Mouse (Mus musculus): ENCODE measurements around the gene Sepsecs. TPM values are rescaled to one million over a fixed set of nuclear protein-coding genes. Genes with fewer than 3 reads are reported as not detected.
"Not testable (repeated sequence)": the region's sequence is repeated elsewhere in the genome, so short reads cannot be mapped to it uniquely, and the experiment has no call there.

Sepsecs gene
- 1 to 10 TPM; 8.2 to 8.9 TPM for total RNA-seq (2021)
- long read RNA-seq, experiment 1, full-length matches to known transcripts, result 4 of 11 reads
- long read RNA-seq, experiment 1, partial matches to known transcripts, result 3 of 11 reads
- long read RNA-seq, experiment 1, other reads (novel, unspliced or antisense), result 4 of 11 reads
- long read RNA-seq, experiment 2, full-length matches to known transcripts, result 3 of 6 reads
- long read RNA-seq, experiment 2, partial matches to known transcripts, result 0 of 6 reads
- long read RNA-seq, experiment 2, other reads (novel, unspliced or antisense), result 3 of 6 reads

DNA sequence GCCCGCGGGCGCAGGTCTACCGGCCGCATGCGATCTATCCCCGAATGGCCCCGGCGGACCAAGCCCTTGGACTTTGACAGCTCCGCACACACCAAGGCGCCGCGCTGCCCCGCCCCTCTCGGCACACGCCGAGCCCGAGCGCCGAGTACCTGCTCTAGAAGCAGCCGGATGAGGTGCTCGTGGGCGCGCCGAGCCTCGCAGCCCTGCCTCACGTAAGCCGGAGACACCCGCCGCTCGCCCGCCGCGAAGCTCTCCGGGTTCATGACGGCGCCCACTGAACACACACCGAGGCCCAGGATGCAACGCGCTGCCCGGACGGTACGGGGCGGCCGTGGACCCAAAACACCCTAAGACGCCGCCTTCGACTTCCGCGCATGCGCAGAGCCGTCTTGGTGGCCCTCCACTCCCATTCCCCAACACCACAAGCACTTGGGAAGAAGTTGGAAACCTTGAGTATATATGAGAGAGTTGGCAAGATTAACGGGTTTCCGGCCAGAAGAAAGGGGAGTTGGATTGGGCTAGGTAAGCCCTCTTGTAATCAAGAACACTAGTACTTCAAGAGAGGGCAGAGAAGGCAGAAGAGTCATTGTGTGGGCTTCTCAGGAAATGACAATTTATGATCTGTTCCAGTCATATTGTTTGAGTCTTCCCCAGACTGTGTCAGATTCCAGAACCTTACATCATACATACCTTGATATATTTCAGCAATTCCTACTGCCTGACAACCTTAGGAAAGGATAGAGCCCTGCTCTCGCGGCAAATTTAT, at the start of gene Sepsecs:
TSS of gene Sepsecs (minus strand) at position 283 of the 766 bp plus-strand sequence.
- peak; percentile 95 to 96 for DNase-seq (ENCODE audit: low spot score in 2 of 2)

DNA sequence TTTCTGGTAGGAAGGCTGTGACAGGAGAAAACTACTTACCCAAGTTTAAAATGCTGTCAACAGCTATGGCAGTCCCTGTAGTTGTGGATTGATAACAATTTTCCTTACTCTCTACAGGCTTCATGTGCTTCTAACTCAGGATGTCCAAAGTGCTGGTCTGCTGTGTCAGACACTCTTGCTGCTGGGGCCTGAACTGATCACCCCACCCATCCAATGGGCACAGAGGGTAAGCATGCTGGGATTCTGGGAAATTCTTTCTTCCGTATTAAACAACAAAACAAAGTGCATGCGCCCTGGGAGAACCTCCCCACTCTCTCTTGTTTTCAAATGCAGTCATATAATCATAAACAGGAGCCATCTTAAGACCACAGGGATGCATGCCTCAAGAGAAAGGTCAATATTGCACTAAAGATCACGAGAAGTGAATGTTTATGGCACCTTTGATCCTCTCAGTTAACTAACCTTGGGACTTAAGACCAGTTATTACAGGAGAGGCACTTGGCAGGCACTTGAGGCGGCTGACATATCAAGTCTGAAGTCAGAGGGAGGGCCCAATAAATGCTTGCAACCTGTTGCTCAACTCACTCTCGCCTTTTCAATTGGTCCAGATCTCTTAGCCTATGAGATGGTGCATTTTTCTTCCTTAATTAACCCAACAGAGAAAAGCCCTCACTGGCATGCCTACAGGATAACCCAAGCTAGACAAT, 47.4 kb upstream of the Sepsecs start:
- DNase-seq (ENCODE audit: low spot score in 2 of 2), result no peak

DNA sequence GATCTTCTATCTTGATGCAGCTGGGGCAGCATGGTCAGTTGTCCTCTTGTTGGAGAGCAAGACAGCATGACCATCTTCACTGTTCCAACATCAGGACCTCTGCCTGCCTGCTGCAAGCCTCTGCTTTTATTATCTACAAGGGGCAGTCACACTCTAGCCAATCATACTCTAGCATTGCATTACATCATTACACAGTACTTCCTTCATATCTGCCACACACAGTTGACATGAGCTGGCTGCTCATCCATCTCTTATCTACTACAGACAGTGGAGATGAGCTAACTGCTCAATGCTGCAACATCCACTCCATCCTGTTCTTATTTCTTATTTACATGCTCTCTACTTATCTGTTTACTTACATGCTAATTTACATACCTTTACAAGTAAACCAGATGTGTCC, 43.2 kb upstream of the Sepsecs start:
- DNase-seq (ENCODE audit: low spot score in 2 of 2), result no peak

DNA sequence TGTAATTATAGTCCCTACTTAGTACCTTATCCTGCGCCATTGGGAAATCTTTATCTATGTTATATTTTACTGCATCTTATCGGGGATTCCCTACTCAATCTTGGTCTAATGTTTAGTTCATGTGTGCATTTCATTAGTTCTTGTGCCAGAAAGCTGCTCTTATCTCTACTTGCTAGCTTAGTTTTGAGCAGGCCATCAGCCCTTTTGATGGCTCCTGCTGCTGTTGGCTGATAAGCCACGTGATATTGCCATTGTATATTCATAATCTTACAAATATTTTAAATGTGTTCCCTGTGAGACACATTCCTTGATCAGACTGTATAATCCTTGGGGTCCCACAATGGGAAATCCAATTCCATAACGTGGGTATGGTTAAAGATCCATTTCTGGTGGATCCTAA, 35.1 kb upstream of the Sepsecs start:
- no peak for DNase-seq (ENCODE audit: low spot score in 2 of 2)

DNA sequence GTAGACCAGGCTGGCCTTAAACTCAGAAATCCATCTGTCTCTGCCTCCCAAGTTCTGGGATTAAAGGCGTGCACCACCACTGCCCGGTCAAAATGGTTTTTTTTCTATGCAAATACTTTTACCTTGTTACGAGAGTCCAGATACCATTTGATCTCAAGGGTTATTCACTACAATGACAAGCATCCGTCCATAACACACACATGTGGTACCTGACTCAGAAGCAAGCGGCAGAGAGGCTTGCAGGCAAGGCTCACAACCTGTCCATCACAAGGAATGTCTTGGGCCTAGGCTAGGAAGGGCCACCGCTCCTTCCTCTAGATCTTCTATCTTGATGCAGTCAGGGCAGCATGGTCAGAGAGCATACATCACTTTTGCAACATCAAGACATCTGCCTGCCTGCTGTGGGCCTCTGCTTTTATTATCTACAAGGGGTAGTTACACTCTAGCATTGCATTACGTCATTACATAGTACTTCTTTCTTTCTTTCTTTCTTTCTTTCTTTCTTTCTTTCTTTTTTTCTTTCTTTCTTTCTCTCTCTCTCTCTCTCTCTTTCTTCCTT, 28.5 kb upstream of the Sepsecs start:
- DNase-seq (ENCODE audit: low spot score in 2 of 2), result not testable (repeated sequence)

DNA sequence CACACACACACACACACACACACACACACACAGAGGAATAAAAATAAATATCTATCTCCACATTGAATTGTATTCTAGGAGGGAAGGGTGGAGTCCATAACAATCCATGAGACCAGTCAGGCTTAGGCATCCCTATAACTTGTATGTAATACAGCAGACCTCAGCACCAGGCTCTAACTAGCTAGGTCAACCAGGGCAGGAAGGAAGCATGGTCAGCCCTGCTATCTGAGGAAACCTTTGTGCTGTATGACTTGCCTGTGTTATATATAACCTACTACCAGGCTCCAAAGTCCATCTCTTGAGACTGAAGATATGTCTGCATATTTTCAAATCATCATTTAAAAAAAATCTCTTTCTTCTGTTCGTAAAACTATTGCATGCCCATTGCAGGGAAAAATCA, 27.8 kb upstream of the Sepsecs start:
- DNase-seq (ENCODE audit: low spot score in 2 of 2), result no peak

DNA sequence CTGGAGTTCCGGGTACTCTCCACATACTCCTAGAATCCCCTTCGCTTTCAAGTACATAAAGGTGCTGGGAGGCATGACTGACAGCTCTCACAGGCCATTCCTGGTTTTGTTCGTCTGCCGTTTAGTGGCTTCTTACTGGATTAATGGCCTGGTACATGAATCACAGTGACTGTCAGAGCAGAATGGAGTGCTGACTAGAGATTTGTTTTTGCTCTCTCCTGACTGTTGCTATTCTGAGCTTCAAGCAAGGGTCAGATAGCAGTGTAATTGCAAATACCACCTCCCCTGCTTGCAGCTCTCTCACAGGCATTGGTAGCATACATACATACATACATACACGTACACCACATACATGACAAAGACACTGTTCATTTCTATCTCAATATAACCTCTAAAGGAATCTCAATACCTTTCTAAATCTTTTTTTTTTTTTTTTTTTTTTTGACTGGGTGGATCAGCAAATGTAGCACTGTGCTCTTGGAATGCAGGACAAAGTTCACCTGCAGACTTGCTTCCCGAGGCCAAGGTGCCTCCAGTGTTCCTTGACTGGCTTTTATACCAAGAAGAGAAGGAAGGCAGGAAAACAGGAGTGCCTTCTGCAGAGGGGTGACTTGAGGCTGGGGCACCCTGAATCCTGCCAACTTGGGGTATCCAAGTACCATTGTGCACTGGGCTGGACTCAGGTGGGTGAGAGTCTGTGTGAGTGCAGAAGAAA, 18.4 kb upstream of the Sepsecs start:
- DNase-seq (ENCODE audit: low spot score in 2 of 2), result no peak

DNA sequence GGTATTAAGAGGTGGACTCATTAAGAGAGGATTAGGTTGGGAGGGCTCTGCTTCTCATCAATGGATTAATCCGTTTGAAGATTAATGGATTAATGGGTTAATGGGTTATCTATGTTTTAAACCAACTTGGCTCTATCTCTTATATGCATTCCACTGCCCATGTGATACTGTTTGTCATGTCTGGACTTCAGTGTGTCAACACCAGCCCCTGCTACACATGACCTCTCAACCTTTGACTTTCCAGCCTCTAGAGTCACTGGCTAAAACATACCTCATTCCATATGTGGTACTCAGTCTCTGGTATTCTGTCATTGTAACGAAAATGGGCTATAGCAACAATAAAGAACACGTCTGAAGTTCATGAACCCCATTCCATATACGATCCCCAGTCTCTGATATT, 11.6 kb upstream of the Sepsecs start:
- DNase-seq (ENCODE audit: low spot score in 2 of 2), result no peak

DNA sequence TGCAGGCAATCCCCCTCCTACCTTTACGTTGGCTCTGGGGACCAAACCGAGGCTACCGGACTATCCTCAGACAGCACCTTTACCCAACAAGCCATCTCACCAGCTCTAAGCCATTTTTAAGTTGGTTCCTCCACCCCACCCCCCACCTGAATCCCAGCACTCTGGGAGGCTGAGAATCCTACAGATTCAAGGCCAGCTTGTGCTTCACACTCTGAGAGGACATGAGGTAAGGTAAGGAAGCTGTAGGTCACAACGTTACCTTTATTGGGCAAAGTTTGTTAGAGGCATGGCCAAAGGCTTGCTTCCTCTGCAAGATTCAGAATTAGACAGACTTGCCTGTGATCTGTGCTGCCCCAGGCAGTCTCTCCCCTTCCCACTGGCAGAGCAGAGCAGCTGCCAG, 10.7 kb upstream of the Sepsecs start:
- DNase-seq (ENCODE audit: low spot score in 2 of 2), result no peak

DNA sequence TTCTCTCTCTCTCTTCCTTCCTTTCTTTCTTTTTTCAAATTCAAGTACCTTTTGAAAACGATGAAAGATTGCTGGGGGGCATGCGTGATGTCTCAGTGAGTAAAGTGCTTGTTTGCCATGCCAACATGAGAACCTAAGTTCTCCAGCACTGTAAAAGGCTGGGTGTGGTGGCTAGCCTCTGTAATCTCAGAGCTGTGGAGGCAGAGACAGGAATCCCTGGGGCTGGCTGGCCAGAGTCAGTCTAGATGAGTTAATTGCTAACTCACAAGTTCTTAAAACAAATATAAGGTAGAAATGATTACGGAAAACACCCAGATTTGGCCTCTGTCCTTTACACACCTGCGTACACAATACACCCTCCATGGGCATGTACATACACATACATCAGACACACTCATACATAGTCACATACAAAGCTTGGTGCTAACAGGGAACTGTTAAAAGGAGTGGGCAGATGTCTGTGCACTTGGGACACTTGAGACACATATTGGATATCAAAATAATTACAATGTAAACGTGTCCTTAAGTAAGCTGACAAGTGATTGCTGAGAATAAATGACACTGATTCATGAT, 9.1 kb upstream of the Sepsecs start:
- DNase-seq (ENCODE audit: low spot score in 2 of 2), result no peak

DNA sequence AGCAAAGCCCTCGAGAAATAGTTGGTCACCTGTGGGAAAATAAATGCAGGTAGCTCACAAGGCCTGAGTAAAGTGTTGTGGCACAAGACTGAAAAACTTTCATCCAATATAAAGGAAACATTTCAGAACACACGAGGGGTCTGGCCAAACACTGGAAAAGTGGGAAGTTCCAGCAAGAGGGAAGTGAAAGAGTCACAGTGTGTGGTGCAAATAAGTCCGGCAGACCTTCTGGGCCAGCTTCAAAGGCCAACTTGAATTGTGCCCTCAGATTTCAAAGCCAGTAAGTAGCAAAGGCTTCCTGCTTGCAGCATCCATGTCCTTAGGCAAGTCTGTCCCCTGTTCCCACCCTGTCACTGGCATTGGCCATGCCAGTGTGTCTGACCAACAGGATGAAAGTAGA, 7.6 kb upstream of the Sepsecs start:
- DNase-seq (ENCODE audit: low spot score in 2 of 2), result no peak

DNA sequence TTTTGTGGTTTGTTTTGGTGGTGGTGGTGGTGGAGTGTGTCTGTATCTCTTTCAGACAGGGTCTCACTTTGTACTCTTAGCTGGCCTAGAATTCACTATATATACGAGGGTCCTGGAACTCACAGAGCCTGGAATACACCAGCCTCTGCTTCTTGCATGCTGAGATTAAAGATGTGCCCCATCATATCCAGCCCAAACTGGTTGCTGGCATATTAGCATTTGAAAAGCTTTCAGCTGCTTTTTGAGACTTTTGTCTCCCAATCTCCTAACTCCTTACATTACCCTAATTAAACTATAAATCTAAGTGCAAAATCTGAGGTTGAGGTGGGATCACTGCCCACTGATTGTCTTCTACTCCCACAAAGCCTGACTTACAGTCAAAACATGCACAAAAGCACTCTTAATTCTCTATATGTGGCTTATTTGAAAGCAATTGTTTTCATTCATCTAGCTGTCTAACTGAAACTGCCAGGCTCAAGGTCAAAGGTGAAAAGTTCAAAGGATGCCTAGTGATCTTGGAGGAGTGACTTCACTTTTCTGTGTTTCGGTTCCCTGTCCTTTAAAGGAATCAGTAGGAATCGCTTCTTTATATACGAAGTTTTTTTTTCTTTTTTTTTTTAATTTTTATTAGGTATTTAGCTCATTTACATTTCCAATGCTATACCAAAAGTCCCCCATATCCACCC, 5.0 kb upstream of the Sepsecs start:
- DNase-seq (ENCODE audit: low spot score in 2 of 2), result no peak

DNA sequence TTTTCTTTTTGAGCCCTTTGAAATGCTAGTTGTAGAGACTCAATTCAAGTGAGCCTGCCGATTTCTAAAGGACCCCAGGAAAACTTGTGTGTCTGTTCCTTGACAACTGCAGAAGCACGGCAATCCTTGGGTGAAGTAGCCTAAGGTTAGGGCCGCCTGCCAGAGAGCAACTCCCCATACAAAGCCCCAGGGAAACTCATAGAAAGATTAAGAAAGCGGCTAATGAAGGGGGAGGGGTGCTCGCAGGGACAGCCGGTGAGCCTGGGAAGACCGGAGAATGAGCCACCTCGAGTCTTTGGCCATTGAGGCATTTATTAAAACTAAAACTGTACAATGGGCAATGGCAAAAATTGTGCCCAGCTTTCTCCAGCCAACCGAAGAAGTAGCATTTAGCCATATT, 3.8 kb upstream of the Sepsecs start:
- no peak for DNase-seq (ENCODE audit: low spot score in 2 of 2)

DNA sequence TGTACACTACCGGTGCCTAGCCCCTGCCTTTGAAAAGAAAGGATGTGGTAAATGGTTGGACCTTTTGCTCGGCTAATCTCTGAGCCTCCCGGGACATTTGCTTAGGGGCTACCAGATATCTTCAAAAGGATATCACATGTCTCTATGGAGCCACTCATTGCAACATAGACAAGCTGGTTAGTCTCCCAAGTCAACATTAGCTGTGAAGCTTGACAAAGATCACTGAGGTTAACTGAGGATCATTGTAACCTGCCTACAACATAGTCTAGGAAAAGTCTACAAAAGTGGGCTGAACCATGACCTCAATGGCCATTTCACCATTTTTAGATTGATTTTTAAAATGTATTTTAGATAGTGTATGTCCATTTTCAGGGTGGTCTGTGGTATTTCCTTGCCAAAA, 1.2 kb upstream of the Sepsecs start:
- no peak for DNase-seq (ENCODE audit: low spot score in 2 of 2)

DNA sequence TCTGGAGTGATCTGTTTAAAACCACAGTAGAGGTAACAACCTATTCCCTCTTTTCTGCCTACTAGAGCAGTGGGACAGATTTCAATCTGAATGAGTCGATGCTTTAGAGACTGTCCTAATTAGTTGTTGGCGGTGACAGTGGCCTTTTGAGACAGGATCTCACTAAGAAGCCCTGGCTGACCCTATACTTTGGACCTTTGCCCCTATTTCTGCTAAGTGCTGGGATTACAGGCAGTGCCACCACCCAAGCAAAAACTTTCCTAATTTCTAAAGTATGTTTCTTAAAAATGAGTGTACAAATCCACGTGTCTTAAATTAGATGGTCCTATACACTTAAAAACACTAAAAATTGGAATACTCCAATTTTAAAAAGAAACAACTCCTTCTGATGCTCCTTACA, 2.7 kb downstream of the Sepsecs start:
- DNase-seq (ENCODE audit: low spot score in 2 of 2), result no peak

DNA sequence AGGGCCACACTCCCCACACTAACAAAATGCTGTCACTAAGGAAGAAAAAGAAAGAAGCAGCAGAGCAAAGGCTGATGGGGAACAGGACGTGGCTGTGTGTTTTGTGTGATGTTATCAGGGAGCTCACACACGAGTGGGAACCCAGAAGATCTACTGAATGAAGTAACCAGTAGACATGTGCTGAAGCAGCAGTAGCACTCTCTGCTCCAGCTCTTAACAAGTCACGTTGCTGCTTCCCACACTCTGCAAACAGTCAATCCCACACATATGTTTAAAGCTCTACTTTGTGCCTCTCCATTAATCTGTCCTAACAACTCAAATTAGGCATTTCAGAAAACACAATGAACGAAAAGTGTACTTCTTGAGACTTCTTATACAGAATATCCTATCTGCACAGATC, 11.6 kb downstream of the Sepsecs start:
- no peak for DNase-seq (ENCODE audit: low spot score in 2 of 2)

DNA sequence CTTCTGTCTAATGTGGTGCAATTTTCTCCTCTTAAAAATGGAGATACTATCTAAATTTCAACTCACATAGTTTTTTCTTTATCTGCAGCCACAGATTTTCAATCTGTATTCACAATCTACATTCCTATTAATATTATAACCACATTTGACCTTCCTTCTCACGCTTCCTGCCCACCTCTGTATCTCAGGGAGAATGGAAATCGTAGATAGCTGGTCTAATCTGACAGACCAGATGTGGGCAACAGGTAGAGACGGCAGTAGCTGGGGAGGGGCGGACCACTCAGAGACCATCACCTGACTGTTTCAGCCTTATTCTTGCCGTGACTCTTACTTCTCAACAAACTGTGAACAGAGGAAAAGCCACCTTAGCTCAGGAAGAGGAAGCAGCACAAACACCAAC, 12.2 kb downstream of the Sepsecs start:
- DNase-seq (ENCODE audit: low spot score in 2 of 2), result no peak

DNA sequence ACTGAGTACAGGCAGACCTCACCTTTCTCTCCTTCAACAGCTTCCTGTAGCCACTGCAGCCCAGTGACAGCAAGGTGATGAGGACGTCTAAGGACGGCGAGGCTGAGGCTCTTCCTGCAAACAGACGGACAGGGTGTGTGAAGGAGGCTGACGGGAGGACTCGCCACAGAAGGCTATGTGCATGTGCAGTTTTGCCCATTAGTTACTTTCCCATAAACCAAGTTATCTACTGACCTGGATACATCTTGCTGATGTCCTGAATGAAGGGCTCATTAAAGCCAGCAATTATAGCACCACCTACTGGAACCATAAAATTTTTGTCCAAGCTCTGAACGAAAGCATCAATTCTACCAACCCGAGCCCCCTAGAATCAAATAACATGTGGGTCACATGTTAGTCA, 13.5 kb downstream of the Sepsecs start:
- DNase-seq (ENCODE audit: low spot score in 2 of 2), result no peak

DNA sequence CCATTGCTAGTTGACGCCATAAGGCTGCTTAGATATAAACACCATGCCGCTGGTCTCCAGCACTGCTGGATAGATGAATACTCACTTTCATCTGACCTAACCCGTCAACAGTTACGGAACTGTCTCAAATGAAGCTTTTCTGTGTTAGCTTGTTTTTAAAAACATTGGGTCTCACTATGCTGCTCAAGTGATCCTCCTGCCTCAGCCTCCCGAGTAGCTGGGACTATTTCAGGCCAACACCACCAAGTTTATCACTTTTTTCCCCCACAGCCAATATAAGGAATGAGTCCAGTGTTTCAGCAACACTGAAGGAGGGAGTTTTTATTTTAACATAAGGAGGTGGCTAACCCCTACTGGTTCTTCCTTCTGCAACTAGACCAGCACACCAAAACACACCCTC, 14.5 kb downstream of the Sepsecs start:
- no peak for DNase-seq (ENCODE audit: low spot score in 2 of 2)

DNA sequence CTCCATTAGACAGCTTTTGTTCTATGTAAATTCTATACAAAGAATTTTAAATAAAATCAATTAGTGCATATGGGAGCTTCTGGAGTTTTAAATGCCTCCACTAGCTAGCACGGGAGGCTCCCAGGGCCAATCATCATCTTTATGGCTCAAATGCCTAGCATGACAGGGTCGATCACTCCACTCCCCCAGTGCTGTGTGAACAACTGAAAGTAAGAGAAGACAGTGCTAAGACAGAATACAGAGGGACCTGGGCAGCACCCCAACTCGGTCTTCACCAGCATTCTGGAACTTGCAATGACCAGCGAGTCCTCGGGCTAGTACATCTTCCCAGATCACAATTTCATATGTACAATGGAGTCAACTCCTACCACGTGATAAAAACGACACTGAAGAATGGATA, 16.9 kb downstream of the Sepsecs start:
- no peak for DNase-seq (ENCODE audit: low spot score in 2 of 2)
